Mouse (Mus musculus) liver, postnatal 0 days (tissue): Measurements from ENCODE around the gene Slc2a3.

ENCODE experiments used
- CTCF ChIP-seq: sonication (generic); IDR thresholded peaks from 2 replicates; pipeline ENCODE4 v1.5.1; 2016; ENCODE audit warnings: antibody characterized with exemption, low read depth
- EP300 ChIP-seq: IDR thresholded peaks from 2 replicates; pipeline ENCODE4 v1.6.1; 2016; ENCODE audit warnings: antibody characterized with exemption, low read depth, mild to moderate bottlenecking

- TF ChIP-seq EP300 (no peak), CTCF (no peak)
Measured at GRCm38 (mm10) chr6:122820071-122820798, 18.8 kb upstream of the Slc2a3 start.
